Mouse (Mus musculus): Measurements from ENCODE around the gene Mctp2. TPM values are rescaled to one million over a fixed set of nuclear protein-coding genes. Genes with fewer than 3 reads are reported as not detected.

The Mctp2 gene
- polyA plus RNA-seq, 1 experiment from 2014 or later, result 0.24 TPM

- no peaks in the 10 kb centered on the region for H3K36me3 ChIP-seq (ENCODE audit: control insufficient read depth, insufficient read depth)
- 75% methylated on average over 4 of the region's 4 CpGs for WGBS
- H3K4me2 ChIP-seq (ENCODE audit: low read length), result no peak overlapping the region
- no peak overlapping the region for H3K9ac ChIP-seq (replicated peaks; ENCODE audit: low read depth, low read length)
- no peaks in the 10 kb centered on the region for H3K27me3 ChIP-seq (replicated peaks; ENCODE audit: control insufficient read depth, insufficient read depth, low read length)
- H3K27ac ChIP-seq (ENCODE audit: low read length), result no peak overlapping the region
- H3K4me1 ChIP-seq (replicated peaks; ENCODE audit: control insufficient read depth, insufficient read depth, low read length), result no peaks in the 10 kb centered on the region
- no peak for ATAC-seq
- H3K9me3 ChIP-seq (ENCODE audit: control insufficient read depth, low read length), result no peaks in the 10 kb centered on the region
- H3K4me3 ChIP-seq (replicated peaks; ENCODE audit: low read length), result no peak overlapping the region
These were observed 12.4 kb downstream of the Mctp2 start for GRCm38 (mm10) chr7:72293784-72294538.

DNA sequence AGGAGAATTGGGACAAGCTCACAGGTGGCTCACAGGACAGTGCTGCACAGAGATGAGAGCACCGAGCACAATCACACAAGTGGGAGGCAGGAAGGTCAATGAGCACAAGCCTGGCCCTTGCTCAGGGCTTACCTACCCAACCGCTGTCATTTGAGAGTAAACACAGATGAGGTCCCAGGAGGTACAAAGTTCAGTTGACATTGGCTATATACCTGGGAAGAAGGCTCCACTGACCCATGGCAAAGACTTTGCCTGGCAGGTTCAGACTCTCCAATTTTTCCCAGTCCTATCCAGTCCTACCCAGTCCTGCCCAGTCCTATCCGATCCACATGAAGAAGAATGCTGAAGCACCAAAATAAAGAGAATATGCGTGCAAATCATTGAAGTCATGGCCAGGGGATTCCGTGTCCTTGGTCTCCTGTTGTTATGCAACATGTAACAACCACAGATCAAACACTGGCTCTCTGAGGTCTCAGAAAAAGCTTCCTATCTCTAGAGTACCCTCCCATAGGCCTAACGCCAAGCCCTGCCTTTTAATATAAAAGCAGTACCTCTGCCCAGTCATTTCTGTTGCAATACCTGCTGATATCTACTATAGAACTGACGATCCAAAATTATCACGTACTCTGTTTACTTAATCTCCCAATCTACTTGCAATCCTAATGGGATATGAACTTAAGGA, 14.0 kb downstream of the Mctp2 start:
- H3K36me3 ChIP-seq (ENCODE audit: control insufficient read depth, insufficient read depth), result no peaks in the 10 kb centered on the region
- ATAC-seq, result no peak
- no peak overlapping the region for H3K4me3 ChIP-seq (replicated peaks; ENCODE audit: low read length)
- 87% methylated on average over 8 of the region's 8 CpGs for WGBS
- no peaks in the 10 kb centered on the region for H3K9me3 ChIP-seq (ENCODE audit: control insufficient read depth, low read length)
- no peak overlapping the region for H3K9ac ChIP-seq (replicated peaks; ENCODE audit: low read depth, low read length)
- no peak overlapping the region for H3K27ac ChIP-seq (ENCODE audit: low read length)
- no peak overlapping the region for H3K4me2 ChIP-seq (ENCODE audit: low read length)
- no peaks in the 10 kb centered on the region for H3K4me1 ChIP-seq (replicated peaks; ENCODE audit: control insufficient read depth, insufficient read depth, low read length)
- H3K27me3 ChIP-seq (replicated peaks; ENCODE audit: control insufficient read depth, insufficient read depth, low read length), result no peaks in the 10 kb centered on the region

DNA sequence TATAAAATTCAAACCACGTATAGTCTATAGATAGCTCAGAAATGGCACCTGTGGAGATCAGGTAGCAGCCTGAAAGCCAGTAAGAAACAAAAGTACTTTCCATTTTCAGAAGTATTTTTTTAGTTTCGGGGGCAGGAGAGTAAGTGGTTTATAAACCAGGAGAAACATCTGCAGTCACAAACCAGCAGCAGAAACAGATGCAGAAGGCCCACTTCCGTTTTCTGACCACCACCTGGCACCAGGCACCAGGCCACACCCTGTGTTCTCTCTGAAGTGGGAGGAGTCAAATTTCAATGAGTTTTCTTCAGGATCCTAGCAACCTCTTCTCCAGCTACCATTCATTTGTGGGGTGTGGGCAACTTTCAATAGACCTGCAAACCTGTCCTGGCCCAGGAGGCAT, 25.7 kb downstream of the Mctp2 start:
- no peak overlapping the region for H3K4me3 ChIP-seq (replicated peaks; ENCODE audit: low read length)
- no peaks in the 10 kb centered on the region for H3K9me3 ChIP-seq (ENCODE audit: control insufficient read depth, low read length)
- no peaks in the 10 kb centered on the region for H3K4me1 ChIP-seq (replicated peaks; ENCODE audit: control insufficient read depth, insufficient read depth, low read length)
- no peak overlapping the region for H3K4me2 ChIP-seq (ENCODE audit: low read length)
- WGBS, result 68% methylated on average over 3 of the region's 3 CpGs
- no peaks in the 10 kb centered on the region for H3K27me3 ChIP-seq (replicated peaks; ENCODE audit: control insufficient read depth, insufficient read depth, low read length)
- H3K9ac ChIP-seq (replicated peaks; ENCODE audit: low read depth, low read length), result no peak overlapping the region
- H3K36me3 ChIP-seq (ENCODE audit: control insufficient read depth, insufficient read depth), result no peaks in the 10 kb centered on the region
- ATAC-seq, result no peak
- no peak overlapping the region for H3K27ac ChIP-seq (ENCODE audit: low read length)

DNA sequence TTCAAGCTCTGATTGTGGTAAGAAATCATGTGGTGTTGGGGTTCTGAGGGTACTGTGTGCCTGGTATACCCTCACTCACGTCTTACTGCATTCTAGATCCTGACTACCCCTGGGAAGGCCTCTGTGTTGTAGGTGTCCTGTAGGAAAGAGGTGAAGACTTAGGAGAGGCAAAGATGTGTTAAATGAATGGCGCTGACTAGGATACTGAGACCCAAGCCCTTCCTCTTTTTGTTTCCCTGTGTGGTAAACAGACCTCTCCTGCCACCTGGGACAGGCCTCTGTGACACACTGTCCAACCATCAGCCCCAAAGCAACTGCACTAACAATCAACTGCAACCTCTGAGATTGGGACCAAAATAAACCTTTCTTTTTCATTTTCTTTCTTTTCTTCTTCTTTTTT, 28.0 kb downstream of the Mctp2 start:
- ATAC-seq, result no peak
- H3K9me3 ChIP-seq (ENCODE audit: control insufficient read depth, low read length), result no peaks in the 10 kb centered on the region
- WGBS, result 90% methylated on average over 2 of the region's 2 CpGs
- no peak overlapping the region for H3K9ac ChIP-seq (replicated peaks; ENCODE audit: low read depth, low read length)
- H3K4me2 ChIP-seq (ENCODE audit: low read length), result no peak overlapping the region
- no peaks in the 10 kb centered on the region for H3K4me1 ChIP-seq (replicated peaks; ENCODE audit: control insufficient read depth, insufficient read depth, low read length)
- no peak overlapping the region for H3K4me3 ChIP-seq (replicated peaks; ENCODE audit: low read length)
- no peak overlapping the region for H3K27ac ChIP-seq (ENCODE audit: low read length)
- no peaks in the 10 kb centered on the region for H3K27me3 ChIP-seq (replicated peaks; ENCODE audit: control insufficient read depth, insufficient read depth, low read length)
- no peaks in the 10 kb centered on the region for H3K36me3 ChIP-seq (ENCODE audit: control insufficient read depth, insufficient read depth)

GRCm38 (mm10) chr7:72275513-72275912, 30.9 kb downstream of the Mctp2 start:
- H3K4me2 ChIP-seq (ENCODE audit: low read length), result no peak overlapping the region
- no peak overlapping the region for H3K9ac ChIP-seq (replicated peaks; ENCODE audit: low read depth, low read length)
- WGBS, result 91% methylated on average over 5 of the region's 5 CpGs
- H3K27me3 ChIP-seq (replicated peaks; ENCODE audit: control insufficient read depth, insufficient read depth, low read length), result no peaks in the 10 kb centered on the region
- no peaks in the 10 kb centered on the region for H3K4me1 ChIP-seq (replicated peaks; ENCODE audit: control insufficient read depth, insufficient read depth, low read length)
- H3K36me3 ChIP-seq (ENCODE audit: control insufficient read depth, insufficient read depth), result no peaks in the 10 kb centered on the region
- no peaks in the 10 kb centered on the region for H3K9me3 ChIP-seq (ENCODE audit: control insufficient read depth, low read length)
- no peak overlapping the region for H3K27ac ChIP-seq (ENCODE audit: low read length)
- no peak for ATAC-seq
- no peak overlapping the region for H3K4me3 ChIP-seq (replicated peaks; ENCODE audit: low read length)

DNA sequence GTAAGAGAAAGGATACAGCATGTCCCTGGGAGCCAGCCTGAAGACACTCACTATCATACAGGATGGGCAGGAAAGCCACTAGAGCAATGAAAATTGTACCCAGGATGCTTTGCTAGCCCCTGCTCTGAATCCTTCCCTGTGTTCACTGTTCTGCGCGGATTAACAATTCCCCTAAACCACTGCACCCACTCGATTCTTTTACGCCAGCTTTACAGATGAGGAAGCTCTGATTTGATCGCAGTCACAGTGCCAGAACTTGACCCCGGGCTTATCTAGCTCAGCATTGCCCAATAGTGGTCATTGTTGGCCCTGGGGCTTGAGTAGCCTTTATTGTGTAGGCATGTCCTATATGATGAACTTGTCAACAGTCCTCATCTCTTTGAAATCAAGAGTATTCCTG, 34.9 kb downstream of the Mctp2 start:
- no peak overlapping the region for H3K4me3 ChIP-seq (replicated peaks; ENCODE audit: low read length)
- H3K9me3 ChIP-seq (ENCODE audit: control insufficient read depth, low read length), result peaks cover 3% of the 10 kb centered on the region; the same call in 1 of the 2 replicates
- H3K4me2 ChIP-seq (ENCODE audit: low read length), result no peak overlapping the region
- WGBS, result 89% methylated on average over 6 of the region's 6 CpGs
- no peak for ATAC-seq
- no peaks in the 10 kb centered on the region for H3K27me3 ChIP-seq (replicated peaks; ENCODE audit: control insufficient read depth, insufficient read depth, low read length)
- H3K4me1 ChIP-seq (replicated peaks; ENCODE audit: control insufficient read depth, insufficient read depth, low read length), result no peaks in the 10 kb centered on the region
- no peak overlapping the region for H3K27ac ChIP-seq (ENCODE audit: low read length)
- no peaks in the 10 kb centered on the region for H3K36me3 ChIP-seq (ENCODE audit: control insufficient read depth, insufficient read depth)
- no peak overlapping the region for H3K9ac ChIP-seq (replicated peaks; ENCODE audit: low read depth, low read length)

- H3K9ac ChIP-seq (replicated peaks; ENCODE audit: low read depth, low read length), result no peak overlapping the region
- 85% methylated on average over 6 of the region's 6 CpGs for WGBS
- no peak overlapping the region for H3K4me2 ChIP-seq (ENCODE audit: low read length)
- no peaks in the 10 kb centered on the region for H3K27me3 ChIP-seq (replicated peaks; ENCODE audit: control insufficient read depth, insufficient read depth, low read length)
- no peak overlapping the region for H3K27ac ChIP-seq (ENCODE audit: low read length)
- H3K36me3 ChIP-seq (ENCODE audit: control insufficient read depth, insufficient read depth), result no peaks in the 10 kb centered on the region
- peaks cover 3% of the 10 kb centered on the region; the same call in 1 of the 2 replicates for H3K9me3 ChIP-seq (ENCODE audit: control insufficient read depth, low read length)
- no peaks in the 10 kb centered on the region for H3K4me1 ChIP-seq (replicated peaks; ENCODE audit: control insufficient read depth, insufficient read depth, low read length)
- H3K4me3 ChIP-seq (replicated peaks; ENCODE audit: low read length), result no peak overlapping the region
- no peak for ATAC-seq
These were observed 36.4 kb downstream of the Mctp2 start for GRCm38 (mm10) chr7:72269994-72270393.

DNA sequence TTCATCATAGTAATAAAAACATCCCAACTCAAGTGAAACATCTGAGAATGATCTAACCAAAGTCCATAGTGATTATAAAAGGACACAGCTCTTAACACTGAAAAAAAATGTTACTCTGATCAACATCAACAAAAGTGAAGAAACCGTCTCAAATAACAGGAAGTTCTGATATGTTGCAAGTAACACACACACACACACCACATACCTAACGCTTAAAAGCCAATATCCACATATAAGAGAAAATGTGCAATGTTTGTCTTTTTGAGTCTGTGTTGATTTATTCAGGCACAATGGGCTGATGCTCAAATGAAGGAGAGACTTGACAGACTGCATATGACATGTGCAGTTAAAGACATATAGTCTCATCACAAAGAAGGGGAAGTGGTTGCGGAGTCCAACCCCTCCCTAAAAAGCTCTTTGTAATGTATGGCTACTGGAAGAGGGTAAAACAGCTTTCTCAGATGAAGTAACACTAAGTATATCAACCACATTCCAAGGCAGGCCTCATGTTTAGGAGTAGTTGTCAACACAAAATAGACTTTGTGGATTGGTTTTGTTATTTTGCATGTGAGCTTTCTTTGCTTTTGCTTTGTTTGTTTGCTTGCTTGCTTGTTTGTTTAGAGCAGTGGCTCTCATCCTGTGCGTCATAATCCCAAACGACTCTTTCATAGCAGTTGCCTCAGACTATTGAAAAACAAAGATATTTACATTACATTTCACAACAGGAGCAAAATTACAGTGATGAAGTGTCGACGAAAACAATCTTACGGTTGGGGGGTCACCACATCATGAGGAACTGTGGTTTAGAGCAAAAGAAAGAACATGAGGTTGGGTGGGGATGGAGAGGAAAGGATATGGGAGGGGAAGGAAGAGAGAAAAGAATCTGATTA, 45.4 kb downstream of the Mctp2 start:
- H3K9ac ChIP-seq (replicated peaks; ENCODE audit: low read depth, low read length), result no peak overlapping the region
- no peak for ATAC-seq
- H3K27me3 ChIP-seq (replicated peaks; ENCODE audit: control insufficient read depth, insufficient read depth, low read length), result no peaks in the 10 kb centered on the region
- H3K4me3 ChIP-seq (replicated peaks; ENCODE audit: low read length), result no peak overlapping the region
- WGBS, result 91% methylated on average over 8 of the region's 8 CpGs
- H3K4me2 ChIP-seq (ENCODE audit: low read length), result no peak overlapping the region
- no peak overlapping the region for H3K27ac ChIP-seq (ENCODE audit: low read length)
- no peaks in the 10 kb centered on the region for H3K36me3 ChIP-seq (ENCODE audit: control insufficient read depth, insufficient read depth)
- no peaks in the 10 kb centered on the region for H3K4me1 ChIP-seq (replicated peaks; ENCODE audit: control insufficient read depth, insufficient read depth, low read length)
- H3K9me3 ChIP-seq (ENCODE audit: control insufficient read depth, low read length), result no peaks in the 10 kb centered on the region

DNA sequence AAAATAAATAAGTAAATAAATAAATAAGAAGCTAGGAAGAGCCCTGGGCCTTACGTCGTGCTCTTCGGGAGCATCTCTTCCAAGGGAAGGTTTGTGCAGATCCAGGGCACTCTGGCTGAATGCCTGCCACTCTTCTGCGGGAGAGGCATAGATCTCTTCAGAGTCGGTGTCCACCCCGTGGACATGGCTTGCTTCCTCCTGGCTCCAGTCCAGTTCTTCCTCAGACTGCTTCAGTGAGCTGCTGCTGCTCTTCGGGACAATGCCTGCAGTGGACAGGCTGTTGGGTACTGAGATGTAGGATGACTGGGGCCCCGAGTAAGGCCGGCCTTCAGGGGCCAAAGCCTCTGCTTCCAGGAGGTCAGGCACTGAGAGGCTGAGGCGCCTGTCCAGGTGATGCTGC, 47.4 kb downstream of the Mctp2 start:
- no peak overlapping the region for H3K4me3 ChIP-seq (replicated peaks; ENCODE audit: low read length)
- H3K36me3 ChIP-seq (ENCODE audit: control insufficient read depth, insufficient read depth), result no peaks in the 10 kb centered on the region
- WGBS, result 89% methylated on average over 10 of the region's 10 CpGs
- no peaks in the 10 kb centered on the region for H3K27me3 ChIP-seq (replicated peaks; ENCODE audit: control insufficient read depth, insufficient read depth, low read length)
- no peak overlapping the region for H3K9ac ChIP-seq (replicated peaks; ENCODE audit: low read depth, low read length)
- H3K27ac ChIP-seq (ENCODE audit: low read length), result no peak overlapping the region
- ATAC-seq, result no peak
- no peak overlapping the region for H3K4me2 ChIP-seq (ENCODE audit: low read length)
- no peaks in the 10 kb centered on the region for H3K4me1 ChIP-seq (replicated peaks; ENCODE audit: control insufficient read depth, insufficient read depth, low read length)
- H3K9me3 ChIP-seq (ENCODE audit: control insufficient read depth, low read length), result no peaks in the 10 kb centered on the region

Measured in forebrain, embryonic 16.5 days (tissue).